Mouse (Mus musculus) urinary bladder, adult 2 months (tissue): ENCODE data around the gene Hist1h4a. TPM values are rescaled to one million over a fixed set of nuclear protein-coding genes. Genes with fewer than 3 reads are reported as not detected.

ENCODE experiments used
- polyA plus RNA-seq: library from polyadenylated mRNA; depleted of rRNA; stranded (reverse); fragments of >200 nt; gene quantifications from 2 replicates; pipeline ENCODE4 v1.2.3, GENCODE M21; 2012; rRNA removed

Hist1h4a gene
- polyA plus RNA-seq, 1 experiment: 0.48 TPM

Other genes with a start within 250 kb of the Hist1h4a start
- 27.8 and 30.5 TPM in 2 replicates for gene Hist1h4h, start 230.2 kb downstream of the Hist1h4a start, polyA plus RNA-seq
- gene Hist1h2af, start 227.3 kb downstream of the Hist1h4a start, polyA plus RNA-seq: 1.3 and 5.2 TPM in 2 replicates
- 0.40 and 0.90 TPM in 2 replicates for gene Hist1h3g, start 225.8 kb downstream of the Hist1h4a start, polyA plus RNA-seq
- gene Hist1h2bh, start 217.8 kb downstream of the Hist1h4a start, polyA plus RNA-seq: 0.60 and 0.69 TPM in 2 replicates
- gene Hist1h3f, start 217.2 kb downstream of the Hist1h4a start, polyA plus RNA-seq: 0.44 and 0.78 TPM in 2 replicates
- gene Hist1h4f, start 209.6 kb downstream of the Hist1h4a start, polyA plus RNA-seq: 0.26 and 0.78 TPM in 2 replicates
- gene Hist1h1d, start 208.0 kb downstream of the Hist1h4a start, polyA plus RNA-seq: 0.62 and 0.90 TPM in 2 replicates
- gene Hist1h3e, start 198.9 kb downstream of the Hist1h4a start, polyA plus RNA-seq: 0.83 and 1.6 TPM in 2 replicates
- gene Hist1h2ae, start 190.0 kb downstream of the Hist1h4a start, polyA plus RNA-seq: 0.15 and 0.53 TPM in 2 replicates
- 7.4 and 9.9 TPM in 2 replicates for gene Hist1h2bg, start 189.8 kb downstream of the Hist1h4a start, polyA plus RNA-seq
- 0.75 TPM in 1 of 2 replicates, not detected in the other for gene Hist1h2bf, start 187.0 kb downstream of the Hist1h4a start, polyA plus RNA-seq
- gene Hist1h2ad, start 186.8 kb downstream of the Hist1h4a start, polyA plus RNA-seq: 1.6 and 1.9 TPM in 2 replicates
- gene Hist1h3d, start 185.5 kb downstream of the Hist1h4a start, polyA plus RNA-seq: 2.5 and 2.6 TPM in 2 replicates
- 0.47 and 3.4 TPM in 2 replicates for gene Hist1h4d, start 179.6 kb downstream of the Hist1h4a start, polyA plus RNA-seq
- 2.6 and 3.4 TPM in 2 replicates for gene Hist1h2be, start 140.1 kb downstream of the Hist1h4a start, polyA plus RNA-seq
- 1.1 and 2.4 TPM in 2 replicates for gene Hist1h1e, start 138.7 kb downstream of the Hist1h4a start, polyA plus RNA-seq
- 0.45 and 0.86 TPM in 2 replicates for gene Hist1h2ac, start 77.3 kb downstream of the Hist1h4a start, polyA plus RNA-seq
- gene Hist1h2bc, start 77.0 kb downstream of the Hist1h4a start, polyA plus RNA-seq: 193 and 203 TPM in 2 replicates
- not detected in 2 replicates for gene Hist1h1t, start 65.4 kb downstream of the Hist1h4a start, polyA plus RNA-seq
- gene Hist1h4c, start 62.8 kb downstream of the Hist1h4a start, polyA plus RNA-seq: 0.47 and 1.7 TPM in 2 replicates
- gene Hfe, start 50.4 kb downstream of the Hist1h4a start, polyA plus RNA-seq: 13.8 and 14.8 TPM in 2 replicates
- gene Hist1h1c, start 22.4 kb downstream of the Hist1h4a start, polyA plus RNA-seq: 125 and 170 TPM in 2 replicates
- gene Hist1h3c, start 15.6 kb downstream of the Hist1h4a start, polyA plus RNA-seq: 0.48 and 0.84 TPM in 2 replicates
- gene Hist1h2bb, start 14.5 kb downstream of the Hist1h4a start, polyA plus RNA-seq: 0.43 and 0.49 TPM in 2 replicates
- 0.60 TPM in 1 of 2 replicates, not detected in the other for gene Hist1h2ab, start 10.1 kb downstream of the Hist1h4a start, polyA plus RNA-seq
- 0.48 and 0.52 TPM in 2 replicates for gene Hist1h3b, start 9.0 kb downstream of the Hist1h4a start, polyA plus RNA-seq
- 0.75 and 0.94 TPM in 2 replicates for gene Hist1h4b, start 4.2 kb downstream of the Hist1h4a start, polyA plus RNA-seq
- 0.34 and 0.66 TPM in 2 replicates for gene Hist1h3a, start 1.2 kb upstream of the Hist1h4a start, polyA plus RNA-seq
- not detected in 2 replicates for gene Hist1h1a, start 2.4 kb upstream of the Hist1h4a start, polyA plus RNA-seq
- gene Trim38, start 8.7 kb upstream of the Hist1h4a start, polyA plus RNA-seq: 0.25 and 0.36 TPM in 2 replicates
- not detected in 2 replicates for gene Slc17a2, start 45.8 kb upstream of the Hist1h4a start, polyA plus RNA-seq
- gene Slc17a3, start 78.2 kb upstream of the Hist1h4a start, polyA plus RNA-seq: not detected in 2 replicates
- not detected in 2 replicates for gene Slc17a1, start 106.5 kb upstream of the Hist1h4a start, polyA plus RNA-seq
- 0.04 and 0.06 TPM in 2 replicates for gene Slc17a4, start 153.8 kb upstream of the Hist1h4a start, polyA plus RNA-seq
- gene Hist1h2ba, start 172.9 kb upstream of the Hist1h4a start, polyA plus RNA-seq: not detected in 2 replicates
- gene Hist1h2aa, start 173.2 kb upstream of the Hist1h4a start, polyA plus RNA-seq: not detected in 2 replicates
- not detected in 2 replicates for gene Scgn, start 230.0 kb upstream of the Hist1h4a start, polyA plus RNA-seq